Mouse (Mus musculus) C2C12 (cell line): ENCODE data around the gene Smap2. TPM values are rescaled to one million over a fixed set of nuclear protein-coding genes. Genes with fewer than 3 reads are reported as not detected.

Source experiments
- H3K27me3 ChIP-seq: one replicate; pipeline ENCODE4 v1.6.1; 2011; ENCODE audit not compliant: control insufficient read depth, insufficient read depth, insufficient read length
- H3K36me3 ChIP-seq: one replicate; pipeline ENCODE4 v1.6.1; 2011; ENCODE audit not compliant: control insufficient read depth, insufficient read depth
- H3K4me3 ChIP-seq: one replicate; pipeline ENCODE4 v1.5.1; 2011; ENCODE audit warnings: mild to moderate bottlenecking, control low read depth; ENCODE audit not compliant: poor library complexity, insufficient read depth, severe bottlenecking
- H3K79me2 ChIP-seq: one replicate; pipeline ENCODE4 v1.6.1; 2011; ENCODE audit not compliant: control insufficient read depth, insufficient read depth
- H3K79me3 ChIP-seq: one replicate; pipeline ENCODE4 v1.6.1; 2011; ENCODE audit warnings: low read depth, control low read depth
- H3ac ChIP-seq: one replicate; pipeline ENCODE3; 2011; ENCODE audit warnings: low read depth; ENCODE audit not compliant: control insufficient read depth, insufficient read length
- CEBPB ChIP-seq: IDR thresholded peaks from one replicate; pipeline ENCODE4 v1.6.1; 2011; ENCODE audit warnings: low read depth, mild to moderate bottlenecking, control low read depth, moderate library complexity
- CTCF ChIP-seq: IDR thresholded peaks from one replicate; pipeline ENCODE4 v1.5.1; 2011; ENCODE audit not compliant: control insufficient read depth, insufficient read depth, insufficient read length
- FOSL1 ChIP-seq: IDR thresholded peaks from one replicate; pipeline ENCODE4 v1.8.0; 2011; ENCODE audit warnings: mild to moderate bottlenecking, low read length; ENCODE audit not compliant: poor library complexity, insufficient read depth, severe bottlenecking
- MAX ChIP-seq: IDR thresholded peaks from one replicate; pipeline ENCODE4 v1.6.1; 2011; ENCODE audit warnings: mild to moderate bottlenecking, control low read depth
- MYOD1 ChIP-seq: IDR thresholded peaks from one replicate; pipeline ENCODE4 v1.6.1; 2011; ENCODE audit warnings: low read depth; ENCODE audit not compliant: control insufficient read depth, insufficient read length
- MYOG ChIP-seq: IDR thresholded peaks from one replicate; pipeline ENCODE4 v1.6.1; 2011; ENCODE audit not compliant: control insufficient read depth, insufficient read length; ENCODE audit errors: extremely low read depth
- USF1 ChIP-seq: IDR thresholded peaks from one replicate; pipeline ENCODE4 v1.6.1; 2011; ENCODE audit warnings: low read depth, mild to moderate bottlenecking, control low read depth, moderate library complexity
- polyA plus RNA-seq: library from polyadenylated mRNA; unstranded; fragments of >200 nt; fragmentation: generic; extraction: Trizol; gene quantifications from one replicate; pipeline ENCODE4 v1.2.1, GENCODE M21; 2012; ENCODE audit warnings: missing spikeins

The Smap2 gene
- polyA plus RNA-seq, 1 experiment = 34.3 TPM

GRCm38 (mm10) chr4:121001042-121001441 lies 16.0 kb downstream of the Smap2 start:
- TF ChIP-seq MYOG = no peak
- TF ChIP-seq CEBPB = no peak
- no peak for TF ChIP-seq FOSL1
- no peak for TF ChIP-seq MAX
- no peak for TF ChIP-seq USF1
- Histone ChIP-seq H3K27me3 (no peaks in the 10 kb centered on the region), H3K79me2 (peaks cover 83% of the 10 kb centered on the region), H3ac (no peak overlapping the region), H3K36me3 (no peaks in the 10 kb centered on the region), H3K79me3 (peaks cover 36% of the 10 kb centered on the region), H3K4me3 (no peak overlapping the region)

- peaks cover 19% of the 10 kb centered on the region for H3K79me3 ChIP-seq
- peaks cover 84% of the 10 kb centered on the region for H3K79me2 ChIP-seq
- TF ChIP-seq MAX (no peak), CTCF (no peak), USF1 (no peak), MYOD1 (no peak), CEBPB (no peak), FOSL1 (no peak), MYOG (no peak)
- H3K27me3 ChIP-seq = no peaks in the 10 kb centered on the region
- no peaks in the 10 kb centered on the region for H3K36me3 ChIP-seq
- H3K4me3 ChIP-seq = no peak overlapping the region
- no peak overlapping the region for H3ac ChIP-seq
Measured at GRCm38 (mm10) chr4:120995911-120996310, 21.1 kb downstream of the Smap2 start.

GRCm38 (mm10) chr4:120993025-120993424 lies 24.0 kb downstream of the Smap2 start:
- no peaks in the 10 kb centered on the region for H3K27me3 ChIP-seq
- H3ac ChIP-seq = no peak overlapping the region
- H3K79me2 ChIP-seq = peaks cover 87% of the 10 kb centered on the region
- TF ChIP-seq CTCF (no peak), MAX (no peak), MYOD1 (no peak), CEBPB (no peak), USF1 (no peak), FOSL1 (no peak), MYOG (no peak)
- peaks cover 19% of the 10 kb centered on the region for H3K79me3 ChIP-seq
- H3K36me3 ChIP-seq = no peaks in the 10 kb centered on the region
- H3K4me3 ChIP-seq = no peak overlapping the region

GRCm38 (mm10) chr4:120992284-120992683 lies 24.8 kb downstream of the Smap2 start:
- H3ac ChIP-seq = no peak overlapping the region
- H3K36me3 ChIP-seq = no peaks in the 10 kb centered on the region
- H3K4me3 ChIP-seq = no peak overlapping the region
- peaks cover 86% of the 10 kb centered on the region for H3K79me2 ChIP-seq
- H3K79me3 ChIP-seq = peaks cover 14% of the 10 kb centered on the region
- TF ChIP-seq MAX = no peak
- TF ChIP-seq CEBPB = no peak
- TF ChIP-seq USF1 = no peak
- no peak for TF ChIP-seq CTCF
- no peak for TF ChIP-seq MYOG
- TF ChIP-seq MYOD1 = no peak
- TF ChIP-seq FOSL1 = no peak
- H3K27me3 ChIP-seq = no peaks in the 10 kb centered on the region

GRCm38 (mm10) chr4:120987319-120987718 lies 29.7 kb downstream of the Smap2 start:
- peaks cover 11% of the 10 kb centered on the region for H3K79me3 ChIP-seq
- H3ac ChIP-seq = no peak overlapping the region
- no peaks in the 10 kb centered on the region for H3K27me3 ChIP-seq

GRCm38 (mm10) chr4:120986446-120986845 lies 30.6 kb downstream of the Smap2 start:
- Histone ChIP-seq H3K36me3 (peaks cover 15% of the 10 kb centered on the region), H3K79me3 (peaks cover 9% of the 10 kb centered on the region), H3K79me2 (peaks cover 50% of the 10 kb centered on the region), H3K27me3 (no peaks in the 10 kb centered on the region), H3K4me3 (no peak overlapping the region), H3ac (no peak overlapping the region)
- TF ChIP-seq FOSL1 = no peak
- TF ChIP-seq CTCF = peak; percentile 55
- TF ChIP-seq MAX = no peak

More at GRCm38 (mm10) chr4:120987319-120987718, 29.7 kb downstream of the Smap2 start:
- peaks cover 57% of the 10 kb centered on the region for H3K79me2 ChIP-seq
- peaks cover 11% of the 10 kb centered on the region for H3K36me3 ChIP-seq
- TF ChIP-seq MYOD1 (no peak), USF1 (no peak), FOSL1 (no peak), MAX (no peak), MYOG (no peak), CEBPB (no peak), CTCF (no peak)
- no peak overlapping the region for H3K4me3 ChIP-seq
